ENCODE assay signal across 8 mouse cellular contexts in genomic region chr11:75213372-75214080, GRCm38 (mm10). TPM values are rescaled to one million over a fixed set of nuclear protein-coding genes. Genes with fewer than 3 reads are reported as not detected.
A peak's percentile ranks its signal among the peaks of the same experiment; 100 is the strongest.
DNase-seq lines count a peak whose midpoint lies in the region; ATAC-seq lines count a peak whose summit lies in the region.

No protein-coding gene starts in this region.

- peak overlapping the region; percentile 81 for H3K27ac ChIP-seq in hindbrain, embryonic 10.5 days
- peak overlapping the region; percentile 29; the same call in 1 of the 2 replicates for H3K27ac ChIP-seq in limb, embryonic 12.5 days
- H3K27ac ChIP-seq in midbrain, embryonic 13.5 days = peak overlapping the region; percentile 88

- peaks cover 66% of the 10 kb centered on the region for H3K4me1 ChIP-seq in hindbrain, embryonic 10.5 days (replicated peaks)
- H3K4me1 ChIP-seq in limb, embryonic 12.5 days (replicated peaks) = peaks cover 39% of the 10 kb centered on the region
- H3K4me1 ChIP-seq in midbrain, embryonic 13.5 days (replicated peaks) = peaks cover 83% of the 10 kb centered on the region

- DNase-seq in right cerebral cortex, postnatal 10 days (ENCODE audit: low spot score in 2 of 2) = peak; percentile 58 to 61
- DNase-seq in right cerebral cortex, adult 18-20 months = no peak
- peak; percentile 72 for DNase-seq in embryo, embryonic 11 days
- DNase-seq in hindbrain, embryonic 10.5 days (ENCODE audit: low spot score) = peak; percentile 63
- DNase-seq in yolk sac, embryonic 10.5 days (ENCODE audit: low spot score) = peak; percentile 82
- DNase-seq in layer of hippocampus, adult 9-10 months (ENCODE audit: low spot score) = no peak

- peak overlapping the region; percentile 63 for H3K9ac ChIP-seq in limb, embryonic 12.5 days (replicated peaks)
- peak overlapping the region; percentile 57 for H3K9ac ChIP-seq in midbrain, embryonic 13.5 days (replicated peaks)

- 0 out of 2 replicates have a peak, but pooled peaks have one; percentile 34 for ATAC-seq in limb, embryonic 12.5 days (ENCODE audit: insufficient number of reproducible peaks, insufficient read depth, low FRiP score, low TSS enrichment, low read depth)
- ATAC-seq in midbrain, embryonic 13.5 days = peak; percentile 70

- 1% methylated on average over 35 of the region's 35 CpGs for WGBS in hindbrain, embryonic 10.5 days
- WGBS in limb, embryonic 12.5 days = 3% methylated on average over 35 of the region's 35 CpGs
- 2% methylated on average over 35 of the region's 35 CpGs for WGBS in midbrain, embryonic 13.5 days

- H3K36me3 ChIP-seq in hindbrain, embryonic 10.5 days = no peaks in the 10 kb centered on the region
- no peaks in the 10 kb centered on the region for H3K36me3 ChIP-seq in limb, embryonic 12.5 days
- no peaks in the 10 kb centered on the region for H3K36me3 ChIP-seq in midbrain, embryonic 13.5 days

- H3K4me2 ChIP-seq in limb, embryonic 12.5 days = peak overlapping the region; percentile 67
- peak overlapping the region; percentile 58 for H3K4me2 ChIP-seq in midbrain, embryonic 13.5 days (replicated peaks)

- peak overlapping the region; percentile 52 for H3K4me3 ChIP-seq in hindbrain, embryonic 10.5 days
- H3K4me3 ChIP-seq in limb, embryonic 12.5 days (replicated peaks) = peak overlapping the region; percentile 36
- H3K4me3 ChIP-seq in midbrain, embryonic 13.5 days (replicated peaks) = peak overlapping the region; percentile 25

- peaks cover 47% of the 10 kb centered on the region for H3K27me3 ChIP-seq in hindbrain, embryonic 10.5 days (ENCODE audit: insufficient read depth, poor library complexity, severe bottlenecking)
- H3K27me3 ChIP-seq in limb, embryonic 12.5 days = peaks cover 11% of the 10 kb centered on the region; the same call in 1 of the 2 replicates
- no peaks in the 10 kb centered on the region for H3K27me3 ChIP-seq in midbrain, embryonic 13.5 days

- H3K9me3 ChIP-seq in hindbrain, embryonic 10.5 days = no peaks in the 10 kb centered on the region
- no peaks in the 10 kb centered on the region for H3K9me3 ChIP-seq in limb, embryonic 12.5 days
- no peaks in the 10 kb centered on the region for H3K9me3 ChIP-seq in midbrain, embryonic 13.5 days

RNA-seq across cellular contexts. Expression of gene Rtn4rl1, which starts 19.9 kb away (rescaled TPM):
- polyA plus RNA-seq in hindbrain, embryonic 10.5 days (2016; fragmentation: Nextera tagmentation; extraction: Ambion mirVana) = 2.5 and 2.8 TPM in 2 replicates
- 1.5 and 2.1 TPM in 2 replicates for polyA plus RNA-seq in limb, embryonic 12.5 days (2016; fragmentation: Nextera tagmentation; extraction: Ambion mirVana)
- polyA plus RNA-seq in midbrain, embryonic 13.5 days (2015; fragmentation: Nextera tagmentation; extraction: Ambion mirVana) = 12.4 and 12.7 TPM in 2 replicates

RNA-seq across cellular contexts. Expression of gene Dph1, which starts 22.5 kb away (rescaled TPM):
- polyA plus RNA-seq in hindbrain, embryonic 10.5 days (2016; fragmentation: Nextera tagmentation; extraction: Ambion mirVana) = 23.2 and 24.2 TPM in 2 replicates
- polyA plus RNA-seq in limb, embryonic 12.5 days (2016; fragmentation: Nextera tagmentation; extraction: Ambion mirVana) = 24.0 and 25.5 TPM in 2 replicates
- polyA plus RNA-seq in midbrain, embryonic 13.5 days (2015; fragmentation: Nextera tagmentation; extraction: Ambion mirVana) = 14.9 and 15.4 TPM in 2 replicates

RNA-seq across cellular contexts. Expression of gene Ovca2, which starts 34.9 kb away (rescaled TPM):
- polyA plus RNA-seq in hindbrain, embryonic 10.5 days (2016; fragmentation: Nextera tagmentation; extraction: Ambion mirVana) = 27.6 and 33.1 TPM in 2 replicates
- 29.6 and 31.0 TPM in 2 replicates for polyA plus RNA-seq in limb, embryonic 12.5 days (2016; fragmentation: Nextera tagmentation; extraction: Ambion mirVana)
- 19.8 and 22.4 TPM in 2 replicates for polyA plus RNA-seq in midbrain, embryonic 13.5 days (2015; fragmentation: Nextera tagmentation; extraction: Ambion mirVana)

RNA-seq across cellular contexts. Expression of gene Hic1, which starts 44.2 kb away (rescaled TPM):
- polyA plus RNA-seq in hindbrain, embryonic 10.5 days (2016; fragmentation: Nextera tagmentation; extraction: Ambion mirVana) = 0.15 and 0.52 TPM in 2 replicates
- 30.3 and 35.5 TPM in 2 replicates for polyA plus RNA-seq in limb, embryonic 12.5 days (2016; fragmentation: Nextera tagmentation; extraction: Ambion mirVana)
- 1.2 and 2.4 TPM in 2 replicates for polyA plus RNA-seq in midbrain, embryonic 13.5 days (2015; fragmentation: Nextera tagmentation; extraction: Ambion mirVana)

Comparison
In these comparisons a context has a peak if more than half of its experiments do, and no peak if none do; other contexts are left out.
1. DNase-seq: peak in right cerebral cortex, postnatal 10 days (2 of 2), embryo, embryonic 11 days (single experiment), hindbrain, embryonic 10.5 days (single experiment) and yolk sac, embryonic 10.5 days (single experiment); none in right cerebral cortex, adult 18-20 months (single experiment) and layer of hippocampus, adult 9-10 months (single experiment).
2. H3K27ac ChIP-seq: peak in every context shown above with its lines; median percentile 88 in midbrain, embryonic 13.5 days; 81 in hindbrain, embryonic 10.5 days; 29 in limb, embryonic 12.5 days.
3. Peak in every context shown above with its lines, with median percentiles within 50 percentile points of each other: H3K4me3 ChIP-seq.